Mouse (Mus musculus) urinary bladder, postnatal 36 days (tissue): Measurements from ENCODE around the gene Tmem132a.
A peak's percentile ranks its signal among the peaks of the same experiment; 100 is the strongest.

Source experiments
- DNase-seq, 2 experiments: peaks; one replicate each; pipeline ENCODE4 v3.0.0; 2022; ENCODE audit warnings: low spot score in 2 of 2, mixed read lengths in 1 of 2

The Tmem132a gene

GRCm38 (mm10) chr19:10878201-10878837, 8.6 kb upstream of the Tmem132a start:
- no peak for DNase-seq

GRCm38 (mm10) chr19:10871328-10871961, 1.7 kb upstream of the Tmem132a start:
- peak in 1 of 2 experiments; percentile 26 for DNase-seq

GRCm38 (mm10) chr19:10870676-10871075, 936 bp upstream of the Tmem132a start:
- DNase-seq, result no peak

- peak; percentile 65 to 75 for DNase-seq
Observed at GRCm38 (mm10) chr19:10869241-10869885, 377 bp downstream of the Tmem132a start.

- no peak for DNase-seq
Observed at GRCm38 (mm10) chr19:10868623-10869141, 1.1 kb downstream of the Tmem132a start.

GRCm38 (mm10) chr19:10867946-10868622, 1.7 kb downstream of the Tmem132a start:
- DNase-seq, result no peak

- no peak for DNase-seq
Observed at GRCm38 (mm10) chr19:10866351-10866750, 3.4 kb downstream of the Tmem132a start.

- no peak for DNase-seq
Observed at GRCm38 (mm10) chr19:10860072-10860497, 9.7 kb downstream of the Tmem132a start.

GRCm38 (mm10) chr19:10856520-10856919, 13.2 kb downstream of the Tmem132a start:
- no peak for DNase-seq

- no peak for DNase-seq
Observed at GRCm38 (mm10) chr19:10855422-10855821, 14.3 kb downstream of the Tmem132a start.

GRCm38 (mm10) chr19:10847311-10848087, 22.2 kb downstream of the Tmem132a start:
- DNase-seq, result no peak

- DNase-seq, result no peak
Observed at GRCm38 (mm10) chr19:10846150-10846549, 23.6 kb downstream of the Tmem132a start.

- DNase-seq, result no peak
Observed at GRCm38 (mm10) chr19:10845454-10845853, 24.3 kb downstream of the Tmem132a start.

- no peak for DNase-seq
Observed at GRCm38 (mm10) chr19:10844206-10844605, 25.5 kb downstream of the Tmem132a start.

- no peak for DNase-seq
Observed at GRCm38 (mm10) chr19:10842914-10843313, 26.8 kb downstream of the Tmem132a start.

- no peak for DNase-seq
Observed at GRCm38 (mm10) chr19:10841721-10842626, 27.8 kb downstream of the Tmem132a start.

- no peak for DNase-seq
Observed at GRCm38 (mm10) chr19:10839010-10839892, 30.5 kb downstream of the Tmem132a start, which contains the start of gene Slc15a3. Gene Slc15a3, plus strand, starts transcription at chr19:10839727.

GRCm38 (mm10) chr19:10835671-10836070, 34.1 kb downstream of the Tmem132a start:
- DNase-seq, result no peak

GRCm38 (mm10) chr19:10833611-10834010, 36.1 kb downstream of the Tmem132a start:
- DNase-seq, result no peak
